Mouse (Mus musculus): ENCODE data around the gene Tra2b. TPM values are rescaled to one million over a fixed set of nuclear protein-coding genes. Genes with fewer than 3 reads are reported as not detected.
"Not testable (repeated sequence)": the region's sequence is repeated elsewhere in the genome, so short reads cannot be mapped to it uniquely, and the experiment has no call there.

The Tra2b gene
- total RNA-seq, 2 experiments from 2014 or later: 133 TPM

DNA sequence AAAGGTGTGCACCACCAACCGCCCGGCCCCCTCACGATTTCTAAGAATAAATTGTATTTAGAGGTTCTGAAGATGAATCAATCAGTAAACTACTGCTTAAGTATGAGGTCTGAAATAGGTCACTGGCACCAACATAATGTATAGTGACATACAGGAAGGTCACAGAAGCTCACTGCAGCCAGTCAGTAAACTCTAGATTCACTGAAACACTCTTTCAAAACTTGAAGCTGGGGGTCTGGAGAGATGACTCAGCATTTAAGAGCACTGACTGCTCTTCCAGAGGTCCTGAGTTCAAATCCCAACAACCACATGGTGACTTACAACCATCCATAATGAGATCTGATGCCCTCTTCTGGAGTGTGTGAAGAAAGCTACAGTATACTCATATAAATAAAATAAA lies 16.1 kb downstream of the Tra2b start:
- no peak for DNase-seq (ENCODE audit: low spot score in 2 of 2)

- DNase-seq (ENCODE audit: low spot score in 2 of 2): no peak
Measured at GRCm38 (mm10) chr16:22242239-22242866, 23.5 kb downstream of the Tra2b start.

DNA sequence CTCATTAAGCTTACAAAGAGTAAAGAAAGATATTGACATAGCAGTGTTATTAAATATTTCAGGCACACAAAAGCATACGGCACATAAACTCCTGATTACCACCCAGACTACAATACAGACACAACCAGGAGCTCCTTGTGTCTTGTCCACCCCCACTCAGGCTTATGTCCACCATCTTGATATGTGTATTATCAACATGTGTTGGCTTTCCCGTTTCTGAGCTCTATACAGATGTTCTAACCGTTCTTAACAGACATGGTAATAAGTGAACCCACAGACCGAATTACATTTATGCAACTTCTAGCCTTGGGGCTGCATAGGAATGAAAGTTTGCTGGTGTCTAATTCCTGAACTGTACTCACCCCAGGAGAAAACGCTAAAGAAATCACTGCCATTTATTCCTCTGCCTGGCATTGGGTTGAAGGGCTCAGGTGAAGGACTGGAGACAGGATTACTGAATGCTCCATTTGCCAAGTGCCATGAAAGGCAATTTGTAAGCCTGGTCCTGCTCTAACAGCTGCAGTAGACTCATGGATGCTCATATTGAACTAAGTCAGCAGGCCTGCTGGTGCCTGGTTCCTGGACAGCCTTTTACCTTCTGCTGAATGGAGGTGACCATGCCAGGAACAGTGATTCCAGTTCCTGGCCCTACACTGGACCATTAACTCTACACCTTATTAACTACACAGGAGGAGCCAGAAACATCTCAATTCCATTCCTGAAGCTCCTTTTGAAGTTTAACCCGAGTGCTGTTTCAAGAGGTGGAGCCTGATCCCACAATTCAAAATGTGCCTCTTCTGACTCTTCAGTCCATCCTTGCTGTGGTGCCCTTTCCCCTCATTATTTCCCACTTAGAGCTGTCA lies 24.2 kb downstream of the Tra2b start:
- DNase-seq (ENCODE audit: low spot score in 2 of 2): no peak

DNA sequence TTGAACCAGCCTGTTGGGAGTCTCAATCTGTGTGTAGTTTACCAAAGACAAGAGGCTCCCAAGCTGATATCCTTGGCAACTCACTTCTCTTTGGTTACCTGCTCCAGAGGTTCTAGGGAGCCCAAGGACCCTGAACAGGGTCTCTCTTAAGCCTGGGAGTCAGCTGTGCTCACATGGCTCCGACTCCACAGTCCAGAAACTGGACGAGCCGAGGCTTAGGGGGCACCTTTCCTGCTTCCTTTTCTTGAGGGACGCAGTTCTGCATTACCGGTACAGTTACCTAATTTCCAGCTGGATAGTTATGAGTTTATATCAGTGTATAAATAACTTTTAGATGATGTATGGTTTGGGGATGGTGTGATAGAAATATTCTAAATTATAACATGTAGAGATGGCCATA lies 24.9 kb downstream of the Tra2b start:
- DNase-seq (ENCODE audit: low spot score in 2 of 2): no peak

- DNase-seq (ENCODE audit: low spot score in 2 of 2): no peak
Measured at GRCm38 (mm10) chr16:22239978-22240377, 25.8 kb downstream of the Tra2b start.

GRCm38 (mm10) chr16:22238928-22239620 lies 26.7 kb downstream of the Tra2b start:
- DNase-seq (ENCODE audit: low spot score in 2 of 2): no peak

DNA sequence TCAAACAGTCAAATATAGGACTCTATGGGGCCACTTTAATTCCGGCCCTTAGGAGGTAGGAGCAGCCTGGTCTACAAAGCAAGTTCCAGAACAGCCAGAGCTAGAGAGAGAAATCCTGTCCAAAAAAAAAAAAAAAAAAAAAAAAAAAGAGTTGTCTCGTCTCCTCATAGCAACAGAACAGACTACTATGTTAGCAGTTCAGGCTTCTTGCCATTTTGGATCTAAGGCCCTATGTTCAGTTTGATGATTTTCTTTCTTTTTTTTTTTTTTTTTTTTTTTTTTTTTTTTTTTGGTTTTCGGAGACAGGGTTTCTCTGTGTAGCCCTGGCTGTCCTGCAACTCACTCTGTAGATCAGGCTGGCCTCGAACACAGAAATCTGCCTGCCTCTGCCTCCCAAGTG lies 27.4 kb downstream of the Tra2b start:
- DNase-seq (ENCODE audit: low spot score in 2 of 2): not testable (repeated sequence)

DNA sequence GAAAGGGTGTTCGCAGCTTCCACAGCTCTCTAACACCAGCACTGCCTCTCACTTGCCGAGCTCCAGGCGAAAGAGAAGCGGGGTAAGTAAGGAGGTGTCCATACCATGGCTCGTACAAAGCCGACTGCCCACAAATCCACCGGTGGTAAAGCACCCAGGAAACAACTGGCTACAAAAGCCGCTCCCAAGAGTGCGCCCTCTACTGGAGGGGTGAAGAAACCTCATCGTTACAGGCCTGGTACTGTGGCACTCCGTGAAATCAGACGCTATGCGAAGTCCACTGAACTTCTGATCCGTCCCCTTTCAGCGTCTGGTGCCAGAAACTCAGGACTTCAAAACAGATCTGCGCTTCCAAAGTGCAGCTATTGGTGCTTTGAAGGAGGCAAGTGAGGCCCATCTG lies 29.0 kb downstream of the Tra2b start:
- DNase-seq (ENCODE audit: low spot score in 2 of 2): no peak

GRCm38 (mm10) chr16:22234535-22234934 lies 31.3 kb downstream of the Tra2b start:
- no peak for DNase-seq (ENCODE audit: low spot score in 2 of 2)

GRCm38 (mm10) chr16:22230276-22230675 lies 35.5 kb downstream of the Tra2b start:
- DNase-seq (ENCODE audit: low spot score in 2 of 2): not testable (repeated sequence)

DNA sequence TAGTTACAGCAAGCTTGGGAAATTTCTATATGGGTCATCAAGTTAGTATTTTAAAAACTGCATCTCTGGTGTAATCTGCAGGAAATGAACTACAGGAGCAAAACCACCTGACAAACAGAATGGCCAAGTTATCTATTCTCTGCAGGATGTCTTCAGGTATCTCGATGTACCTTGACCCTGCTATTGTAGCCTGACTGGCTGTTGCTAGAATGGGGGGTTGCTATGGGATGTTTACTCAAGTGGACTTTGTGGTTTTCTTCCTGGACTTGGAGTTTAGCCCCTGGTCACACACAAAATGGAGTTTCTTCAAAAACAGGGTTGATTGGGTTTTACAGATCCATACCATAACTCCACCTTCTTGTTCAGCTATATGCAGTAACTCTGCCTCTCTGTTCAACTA lies 62.3 kb downstream of the Tra2b start:
- DNase-seq (ENCODE audit: low spot score in 2 of 2): no peak

DNA sequence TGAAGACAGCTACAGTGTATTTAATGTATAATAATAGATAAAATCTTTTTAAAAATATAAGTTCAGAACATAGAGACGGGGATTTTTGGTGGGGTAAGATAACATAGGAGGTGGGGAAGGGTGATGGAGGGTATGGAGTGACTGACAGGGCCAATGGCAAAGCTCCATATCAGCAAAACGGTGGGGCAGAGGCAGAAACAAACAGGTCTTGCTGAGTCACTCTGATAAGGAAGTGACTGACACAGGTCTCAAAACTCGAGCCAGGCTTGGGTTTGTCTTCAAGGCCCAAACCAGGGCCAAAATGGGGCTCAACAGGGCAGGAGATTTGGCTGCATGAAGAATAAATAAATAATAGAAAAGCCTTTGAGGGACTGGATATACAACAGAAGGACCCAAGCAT lies 63.9 kb downstream of the Tra2b start:
- no peak for DNase-seq (ENCODE audit: low spot score in 2 of 2)

DNA sequence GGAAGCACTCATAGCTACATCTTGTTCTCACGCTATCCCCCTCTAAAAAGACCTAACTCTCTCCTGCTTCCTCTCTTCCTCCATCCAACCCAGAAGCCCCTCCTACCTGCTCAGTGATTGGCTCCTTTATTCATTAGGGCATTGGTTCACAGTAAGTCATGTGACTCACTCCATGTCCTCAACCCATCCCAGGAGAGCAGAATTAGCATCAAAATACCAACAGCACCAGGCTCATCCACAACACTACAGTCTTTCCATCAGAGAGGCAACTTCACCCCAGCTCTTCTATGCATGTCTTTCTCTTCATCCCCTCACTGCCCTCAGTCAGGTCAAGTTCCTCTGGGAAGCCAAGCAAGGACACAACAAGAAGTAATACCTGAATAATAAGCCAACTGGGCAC lies 65.3 kb downstream of the Tra2b start:
- DNase-seq (ENCODE audit: low spot score in 2 of 2): no peak

Other genes starting within 250 kb of the Tra2b start
- gene Igf2bp2, start 102.7 kb downstream of the Tra2b start, total RNA-seq (2021): 10 to 100 TPM; 43.7 to 50.6 TPM
- 10 to 100 TPM; 24.1 to 27.5 TPM for gene Etv5, start 173.7 kb upstream of the Tra2b start, total RNA-seq (2021)

Data from adrenal gland, postnatal 4 days (tissue).